Mouse (Mus musculus) MEL (cell line): ENCODE data around the gene Lgi4.

ENCODE experiments used
- E2F4 ChIP-seq: IDR thresholded peaks from 2 replicates; pipeline ENCODE4 v1.6.1; 2011; ENCODE audit warnings: low read depth, low read length, improper control_type of control experiment, borderline replicate concordance
- ELF1 ChIP-seq: IDR thresholded peaks from 2 replicates; pipeline ENCODE4 v1.6.1; 2014; ENCODE audit warnings: low read depth, mild to moderate bottlenecking, inconsistent platforms, low read length, improper control_type of control experiment, moderate library complexity
- EP300 ChIP-seq, 2 experiments: IDR thresholded peaks; 2 replicates each; pipeline ENCODE4 v1.6.1; 2011; ENCODE audit warnings: improper control_type of control experiment in 2 of 2, low read length in 2 of 2, low read depth in 1 of 2, mild to moderate bottlenecking in 1 of 2
- GATA1 ChIP-seq: IDR thresholded peaks from 2 replicates; pipeline ENCODE4 v1.6.1; 2011; ENCODE audit warnings: low read depth, low read length, improper control_type of control experiment
- NRF1 ChIP-seq: IDR thresholded peaks from 2 replicates; pipeline ENCODE4 v1.6.1; 2014; ENCODE audit warnings: low read depth, mild to moderate bottlenecking, inconsistent platforms, low read length, improper control_type of control experiment, moderate library complexity; ENCODE audit not compliant: poor library complexity, insufficient read depth, severe bottlenecking
- RCOR1 ChIP-seq: IDR thresholded peaks from 2 replicates; pipeline ENCODE4 v1.6.1; 2012; ENCODE audit warnings: low read depth, mild to moderate bottlenecking, inconsistent platforms, low read length, improper control_type of control experiment
- TBP ChIP-seq: IDR thresholded peaks from 2 replicates; pipeline ENCODE4 v1.8.0; 2011; ENCODE audit warnings: low read depth, low read length, improper control_type of control experiment
- USF2 ChIP-seq, 2 experiments: IDR thresholded peaks; 2 replicates each; pipeline ENCODE4 v1.6.1; 2011 to 2012; ENCODE audit warnings: improper control_type of control experiment in 2 of 2, low read length in 2 of 2, borderline replicate concordance in 1 of 2, inconsistent platforms in 1 of 2, low read depth in 1 of 2, mild to moderate bottlenecking in 1 of 2; ENCODE audit not compliant: insufficient read depth in 1 of 2
- ZMIZ1 ChIP-seq: IDR thresholded peaks from 2 replicates; pipeline ENCODE4 v1.6.1; 2012; ENCODE audit warnings: low read depth, mild to moderate bottlenecking, inconsistent platforms, low read length, improper control_type of control experiment, moderate library complexity

DNA sequence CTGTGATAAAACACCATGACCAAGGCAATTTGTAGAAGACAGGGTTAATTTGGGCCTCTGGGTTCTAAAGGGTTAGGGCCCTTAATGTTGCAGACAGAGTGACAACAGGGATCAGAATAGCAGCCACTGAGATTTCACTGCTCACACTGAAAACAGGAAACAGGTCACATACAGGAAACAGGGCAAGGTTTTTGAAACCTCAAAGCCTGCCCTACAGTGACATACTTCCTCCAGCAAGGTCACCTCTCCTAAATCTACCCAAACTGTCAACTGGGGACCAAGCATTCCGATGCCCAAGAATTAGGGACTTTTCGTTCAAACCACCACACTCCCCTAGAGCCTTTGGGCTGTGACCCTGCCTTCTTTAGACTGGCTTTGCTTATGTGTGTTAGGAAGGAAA, 30.6 kb downstream of the Lgi4 start:
- TF ChIP-seq EP300 (IDR thresholded peaks at IDR 0.05; ENCODE audit: low read depth in 1 of 2, low read length in 2 of 2) (no peak), USF2 (IDR thresholded peaks at IDR 0.05; ENCODE audit: borderline replicate concordance in 1 of 2, insufficient read depth in 1 of 2, low read depth in 1 of 2, low read length in 2 of 2) (no peak), TBP (no peak), GATA1 (no peak), ELF1 (no peak), RCOR1 (no peak), E2F4 (no peak), ZMIZ1 (no peak), NRF1 (no peak)
